Mouse (Mus musculus) kidney, postnatal 0 days (tissue): ENCODE measurements at regions not wholly inside any gene's neighbourhood (a gene's known extent, or its start where the extent isn't known, plus 50 kb on each side); places are given as distances from the start of the nearest gene placed in this dataset.

Experiments used
- ATAC-seq: fragments of 200-750 bp; cut with Nextera tagmentation; replicated peaks from 2 replicates; pipeline ENCODE4 v1.8.0; 2017; ENCODE audit warnings: low read depth, moderate number of reproducible peaks, moderate TSS enrichment, moderate library complexity; ENCODE audit not compliant: low FRiP score
- DNase-seq: peaks from one replicate; pipeline ENCODE4 v3.0.0-alpha.2; 2016; ENCODE audit warnings: low spot score
- H3K27ac ChIP-seq: fragments of 300-500 bp; sonication (generic); 2 replicates; pipeline ENCODE4 v1.5.1; 2014; ENCODE audit warnings: mild to moderate bottlenecking
- H3K27me3 ChIP-seq: fragments of 300-500 bp; sonication (generic); 2 replicates; pipeline ENCODE4 v1.6.1; 2014; ENCODE audit warnings: low read length, mixed read lengths; ENCODE audit not compliant: insufficient read depth
- H3K36me3 ChIP-seq: fragments of 300-500 bp; sonication (generic); 2 replicates; pipeline ENCODE4 v1.6.1; 2014; ENCODE audit warnings: low read length, mixed read lengths; ENCODE audit not compliant: insufficient read depth
- H3K4me1 ChIP-seq: fragments of 300-500 bp; sonication (generic); replicated peaks from 2 replicates; pipeline ENCODE4 v1.6.1; 2014; ENCODE audit warnings: antibody characterized with exemption, low read length, mixed read lengths; ENCODE audit not compliant: insufficient read depth
- H3K4me2 ChIP-seq: fragments of 300-500 bp; sonication (generic); 2 replicates; pipeline ENCODE4 v1.6.1; 2014; ENCODE audit warnings: mild to moderate bottlenecking, low read length, moderate library complexity, mixed read lengths
- H3K4me3 ChIP-seq: fragments of 300-500 bp; sonication (generic); replicated peaks from 2 replicates; pipeline ENCODE4 v1.5.1; 2014; ENCODE audit warnings: low read depth, low read length
- H3K9ac ChIP-seq: fragments of 300-500 bp; sonication (generic); 2 replicates; pipeline ENCODE4 v1.6.1; 2014; ENCODE audit warnings: low read depth, low read length
- H3K9me3 ChIP-seq: fragments of 300-500 bp; sonication (generic); replicated peaks from 2 replicates; pipeline ENCODE4 v1.6.1; 2016; ENCODE audit warnings: low read length, inconsistent platforms, mixed read lengths
- CTCF ChIP-seq: IDR thresholded peaks from 2 replicates; pipeline ENCODE4 v1.5.1; 2016; ENCODE audit warnings: antibody characterized with exemption, low read depth, mild to moderate bottlenecking, moderate library complexity
- WGBS: fragments of 180-500 bp; shearing (Covaris S2); extraction: QIAGEN DNeasy Blood & Tissue Kit; methylation state at CpG from one replicate; pipeline ENCODE4 v1.1.7; 2014; 5-methylcytosine and 5-hydroxymethylcytosine counted together

DNA sequence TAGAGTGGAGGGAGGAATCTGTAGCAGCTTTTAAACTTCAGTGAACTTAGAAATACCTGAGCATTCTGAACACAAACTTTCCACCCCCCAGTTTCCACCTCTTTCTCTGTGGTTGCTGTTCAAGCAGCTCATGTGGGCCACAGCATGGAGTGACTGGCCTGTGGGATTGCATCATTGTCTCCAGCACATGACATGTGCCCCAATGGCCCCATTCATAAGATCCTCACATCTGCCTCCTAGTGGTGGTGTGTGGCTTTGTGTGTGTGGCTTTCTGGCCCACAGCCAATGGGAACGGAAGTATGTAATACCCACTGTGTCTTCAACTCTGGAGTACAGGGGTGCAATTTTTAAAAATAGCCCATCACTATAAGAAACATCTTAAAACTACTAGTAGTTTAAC, 223.0 kb downstream of the Nkx6-1 start:
- Histone ChIP-seq H3K9ac (no peak overlapping the region), H3K4me2 (no peak overlapping the region), H3K9me3 (no peaks in the 10 kb centered on the region), H3K27ac (no peak overlapping the region), H3K27me3 (no peaks in the 10 kb centered on the region), H3K36me3 (no peaks in the 10 kb centered on the region), H3K4me1 (no peaks in the 10 kb centered on the region), H3K4me3 (no peak overlapping the region)
- ATAC-seq = no peak
- WGBS = 80% methylated on average over 1 of the region's 1 CpGs
- TF ChIP-seq CTCF = peak; percentile 40; the same call in 1 of the 2 replicates
- no peak for DNase-seq

- ATAC-seq (no peak), DNase-seq (no peak)
- no peak for TF ChIP-seq CTCF
- no peaks in the 10 kb centered on the region for H3K9me3 ChIP-seq
- no peaks in the 10 kb centered on the region for H3K4me1 ChIP-seq
- no peak overlapping the region for H3K9ac ChIP-seq
- H3K4me3 ChIP-seq = no peak overlapping the region
- H3K27ac ChIP-seq = no peak overlapping the region
- no peak overlapping the region for H3K4me2 ChIP-seq
- H3K27me3 ChIP-seq = no peaks in the 10 kb centered on the region
- WGBS = 69% methylated on average over 14 of the region's 14 CpGs
- H3K36me3 ChIP-seq = no peaks in the 10 kb centered on the region
These were observed 227.0 kb downstream of the Nkx6-1 start for GRCm38 (mm10) chr5:101437666-101438299.

DNA sequence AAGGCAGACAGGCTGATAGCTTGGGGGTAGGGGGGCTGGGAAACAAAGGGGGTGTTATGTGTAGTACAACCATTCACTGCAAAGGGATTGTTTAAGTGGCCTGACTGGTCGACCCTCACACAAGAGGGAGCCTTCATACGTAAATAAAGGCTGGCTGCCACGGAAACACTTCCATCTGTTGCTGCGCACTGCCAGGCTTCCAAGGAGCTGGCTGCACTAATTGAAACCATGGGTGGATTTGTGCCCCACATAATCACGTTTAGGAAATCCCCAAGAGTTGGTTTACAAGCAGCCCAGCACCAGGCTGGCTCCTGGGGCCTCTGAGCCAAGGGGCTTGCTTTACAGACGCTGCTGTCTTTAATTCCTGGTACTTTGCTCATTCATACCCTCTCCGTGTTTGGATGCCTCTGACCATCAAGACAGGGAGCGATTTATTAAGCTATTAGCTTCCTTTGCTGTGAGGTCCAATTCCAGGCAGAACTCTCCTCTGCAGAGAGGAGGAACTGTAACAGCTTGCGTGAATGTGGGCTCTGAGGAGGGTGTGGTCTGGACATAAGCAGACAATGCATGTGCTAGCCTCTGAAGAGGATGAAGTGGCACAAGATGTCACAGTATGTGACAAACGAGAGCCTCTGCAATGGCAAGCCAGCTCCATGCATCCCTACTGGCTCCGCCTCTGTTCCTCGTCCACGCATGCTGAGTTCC, 238.6 kb downstream of the Nkx6-1 start:
- no peak for TF ChIP-seq CTCF
- no peak overlapping the region for H3K27ac ChIP-seq
- WGBS = 27% methylated on average over 13 of the region's 13 CpGs
- no peak overlapping the region for H3K9ac ChIP-seq
- no peaks in the 10 kb centered on the region for H3K9me3 ChIP-seq
- no peaks in the 10 kb centered on the region for H3K4me1 ChIP-seq
- ATAC-seq = no peak
- H3K27me3 ChIP-seq = no peaks in the 10 kb centered on the region
- DNase-seq = no peak
- H3K4me2 ChIP-seq = no peak overlapping the region
- H3K4me3 ChIP-seq = no peak overlapping the region
- no peaks in the 10 kb centered on the region for H3K36me3 ChIP-seq

DNA sequence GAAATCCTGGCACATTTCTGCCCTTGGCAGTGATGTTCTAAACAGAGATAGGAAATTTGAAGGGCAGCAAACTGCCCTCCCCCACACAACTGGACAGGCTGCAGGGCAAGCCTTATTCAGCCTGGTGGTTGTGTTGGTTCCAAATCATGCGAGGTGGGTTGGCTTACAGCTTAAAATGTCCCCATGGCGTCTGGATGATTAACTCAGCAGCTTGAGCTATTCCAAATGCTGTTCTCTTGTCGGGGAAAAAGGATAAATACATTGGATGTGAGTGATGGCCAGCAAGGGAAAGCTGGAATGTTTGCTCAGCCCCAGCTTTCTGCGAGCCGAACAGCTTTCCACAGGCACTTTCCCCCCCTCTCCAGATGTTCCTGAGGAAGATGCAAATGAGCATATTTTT, 280.5 kb downstream of the Nkx6-1 start:
- TF ChIP-seq CTCF = no peak
- Histone ChIP-seq H3K9me3 (no peaks in the 10 kb centered on the region), H3K27me3 (no peaks in the 10 kb centered on the region), H3K27ac (no peak overlapping the region), H3K4me2 (no peak overlapping the region), H3K4me3 (no peak overlapping the region), H3K36me3 (no peaks in the 10 kb centered on the region), H3K4me1 (no peaks in the 10 kb centered on the region), H3K9ac (no peak overlapping the region)
- ATAC-seq (no peak), DNase-seq (peak; percentile 59)
- 43% methylated on average over 5 of the region's 5 CpGs for WGBS

DNA sequence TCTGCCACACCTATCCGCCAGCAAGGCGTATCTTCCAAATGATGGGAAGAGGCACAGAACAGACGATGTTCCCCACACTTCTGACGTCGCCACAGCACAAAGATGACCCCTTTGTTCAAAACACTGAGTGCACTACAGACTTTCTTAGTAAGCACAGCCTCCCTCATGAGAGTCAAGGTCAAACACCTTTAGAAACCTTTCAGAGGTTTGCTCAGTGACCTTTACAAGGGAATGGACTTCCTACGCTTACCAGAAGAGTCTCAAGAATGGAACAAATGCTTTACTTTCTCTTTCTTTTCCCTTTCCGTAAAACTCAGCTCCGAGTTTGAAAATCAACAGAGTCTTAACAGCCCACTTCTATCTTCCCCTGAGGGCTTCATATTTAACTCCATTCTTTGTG, 283.4 kb downstream of the Nkx6-1 start:
- no peaks in the 10 kb centered on the region for H3K4me1 ChIP-seq
- 67% methylated on average over 8 of the region's 8 CpGs for WGBS
- H3K9me3 ChIP-seq = no peaks in the 10 kb centered on the region
- DNase-seq (no peak), ATAC-seq (no peak)
- no peaks in the 10 kb centered on the region for H3K36me3 ChIP-seq
- H3K4me2 ChIP-seq = no peak overlapping the region; the same call in 1 of the 2 replicates
- H3K27ac ChIP-seq = no peak overlapping the region
- no peak for TF ChIP-seq CTCF
- no peak overlapping the region for H3K9ac ChIP-seq
- H3K27me3 ChIP-seq = no peaks in the 10 kb centered on the region
- no peak overlapping the region for H3K4me3 ChIP-seq

DNA sequence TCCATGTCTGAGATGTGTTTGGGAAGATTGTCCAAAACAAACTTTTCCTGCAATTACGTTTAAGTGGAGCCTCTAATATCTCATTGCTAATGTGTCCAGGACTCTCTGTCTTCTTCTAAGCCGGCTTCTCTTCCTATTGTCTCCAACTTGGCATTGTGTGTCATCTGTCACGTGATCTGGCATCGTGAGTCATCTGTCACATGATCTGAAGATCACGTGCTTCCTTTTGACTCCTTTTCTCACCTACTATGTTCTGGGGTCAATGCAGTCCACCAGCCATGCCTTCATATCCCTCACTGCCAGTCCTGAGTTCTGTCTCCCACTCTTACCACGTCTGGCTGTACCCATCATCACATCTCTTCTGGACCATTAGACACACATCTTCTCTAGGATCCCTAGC, 288.1 kb downstream of the Nkx6-1 start:
- H3K9me3 ChIP-seq = no peaks in the 10 kb centered on the region
- no peak overlapping the region for H3K27ac ChIP-seq
- H3K4me3 ChIP-seq = no peak overlapping the region
- no peaks in the 10 kb centered on the region for H3K27me3 ChIP-seq
- no peak for DNase-seq
- WGBS = 86% methylated on average over 6 of the region's 6 CpGs
- ATAC-seq = no peak
- no peak overlapping the region for H3K4me2 ChIP-seq
- H3K9ac ChIP-seq = no peak overlapping the region
- H3K36me3 ChIP-seq = no peaks in the 10 kb centered on the region
- no peaks in the 10 kb centered on the region for H3K4me1 ChIP-seq
- no peak for TF ChIP-seq CTCF
